Mouse (Mus musculus) midbrain, embryonic 16.5 days (tissue): ENCODE measurements at regions not wholly inside any gene's neighbourhood (a gene's known extent, or its start where the extent isn't known, plus 50 kb on each side); places are given as distances from the start of the nearest gene placed in this dataset.

Experiments used
- ATAC-seq: fragments of 200-750 bp; cut with Nextera tagmentation; 2 replicates; pipeline ENCODE4 v1.8.0; 2017; ENCODE audit warnings: moderate TSS enrichment
- H3K27ac ChIP-seq: fragments of 300-500 bp; sonication (generic); 2 replicates; pipeline ENCODE4 v1.5.1; 2014; ENCODE audit warnings: mild to moderate bottlenecking, low read length, mixed read lengths
- H3K27me3 ChIP-seq: fragments of 300-500 bp; sonication (generic); 2 replicates; pipeline ENCODE4 v1.6.1; 2014; ENCODE audit warnings: low read depth, low read length, mixed read lengths; ENCODE audit not compliant: control insufficient read depth, insufficient read depth
- H3K36me3 ChIP-seq: fragments of 300-500 bp; sonication (generic); 2 replicates; pipeline ENCODE4 v1.6.1; 2014; ENCODE audit warnings: mild to moderate bottlenecking, low read length, moderate library complexity, mixed read lengths; ENCODE audit not compliant: control insufficient read depth, insufficient read depth
- H3K4me1 ChIP-seq: fragments of 300-500 bp; sonication (generic); 2 replicates; pipeline ENCODE4 v1.6.1; 2014; ENCODE audit warnings: mild to moderate bottlenecking, low read length, mixed read lengths; ENCODE audit not compliant: control insufficient read depth, insufficient read depth
- H3K4me2 ChIP-seq: fragments of 300-500 bp; sonication (generic); 2 replicates; pipeline ENCODE4 v1.6.1; 2014; ENCODE audit warnings: mild to moderate bottlenecking, low read length, mixed read lengths
- H3K4me3 ChIP-seq: fragments of 300-500 bp; sonication (generic); 2 replicates; pipeline ENCODE4 v1.5.1; 2014; ENCODE audit warnings: low read depth, mild to moderate bottlenecking, low read length, moderate library complexity, mixed read lengths
- H3K9ac ChIP-seq: fragments of 300-500 bp; sonication (generic); 2 replicates; pipeline ENCODE4 v1.6.1; 2014; ENCODE audit warnings: low read depth, low read length, mixed read lengths
- H3K9me3 ChIP-seq: fragments of 300-500 bp; sonication (generic); replicated peaks from 2 replicates; pipeline ENCODE4 v1.6.1; 2014; ENCODE audit warnings: mild to moderate bottlenecking, low read length, mixed read lengths; ENCODE audit not compliant: control insufficient read depth, poor library complexity, severe bottlenecking
- WGBS: fragments of 180-500 bp; shearing (Covaris S2); extraction: QIAGEN DNeasy Blood & Tissue Kit; methylation state at CpG from one replicate; pipeline ENCODE4 v1.1.7; 2014; 5-methylcytosine and 5-hydroxymethylcytosine counted together

GRCm38 (mm10) chr7:111932725-111933124 lies 90.6 kb upstream of the Usp47 start:
- no peak for ATAC-seq
- H3K27me3 ChIP-seq: no peaks in the 10 kb centered on the region
- no peaks in the 10 kb centered on the region for H3K36me3 ChIP-seq
- WGBS: 93% methylated on average over 2 of the region's 2 CpGs
- H3K4me2 ChIP-seq: no peak overlapping the region
- H3K9me3 ChIP-seq: no peaks in the 10 kb centered on the region
- H3K4me1 ChIP-seq: no peaks in the 10 kb centered on the region
- H3K9ac ChIP-seq: no peak overlapping the region
- H3K27ac ChIP-seq: no peak overlapping the region
- no peak overlapping the region for H3K4me3 ChIP-seq

- H3K4me1 ChIP-seq: no peaks in the 10 kb centered on the region
- H3K9ac ChIP-seq: no peak overlapping the region
- H3K36me3 ChIP-seq: no peaks in the 10 kb centered on the region
- no peak overlapping the region for H3K4me2 ChIP-seq
- no peak overlapping the region for H3K27ac ChIP-seq
- no peak overlapping the region for H3K4me3 ChIP-seq
- no peak for ATAC-seq
- no peaks in the 10 kb centered on the region for H3K27me3 ChIP-seq
- H3K9me3 ChIP-seq: no peaks in the 10 kb centered on the region
- 75% methylated on average over 1 of the region's 1 CpGs for WGBS
These were observed 103.3 kb upstream of the Usp47 start for GRCm38 (mm10) chr7:111919961-111920360.

- H3K27ac ChIP-seq: no peak overlapping the region
- H3K27me3 ChIP-seq: no peaks in the 10 kb centered on the region
- no peak overlapping the region for H3K4me2 ChIP-seq
- H3K9me3 ChIP-seq: 0 out of 2 replicates have a peak, but pooled peaks cover 7% of the 10 kb centered on the region
- no peaks in the 10 kb centered on the region for H3K36me3 ChIP-seq
- no peak for ATAC-seq
- H3K4me3 ChIP-seq: no peak overlapping the region
- 89% methylated on average over 7 of the region's 7 CpGs for whole genome bisulfite sequencing
- no peak overlapping the region for H3K9ac ChIP-seq
- H3K4me1 ChIP-seq: no peaks in the 10 kb centered on the region
These were observed 119.5 kb upstream of the Usp47 start for GRCm38 (mm10) chr7:111903741-111904231.

- ATAC-seq: no peak
- no peak overlapping the region for H3K27ac ChIP-seq
- H3K9ac ChIP-seq: no peak overlapping the region
- WGBS: 81% methylated on average over 1 of the region's 1 CpGs
- H3K9me3 ChIP-seq: 0 out of 2 replicates have a peak, but pooled peaks cover 7% of the 10 kb centered on the region
- no peak overlapping the region for H3K4me3 ChIP-seq
- no peaks in the 10 kb centered on the region for H3K36me3 ChIP-seq
- H3K4me1 ChIP-seq: peaks cover 2% of the 10 kb centered on the region; the same call in 1 of the 2 replicates
- H3K4me2 ChIP-seq: no peak overlapping the region
- no peaks in the 10 kb centered on the region for H3K27me3 ChIP-seq
These were observed 117.2 kb upstream of the Galnt18 start for GRCm38 (mm10) chr7:111897016-111897415.

GRCm38 (mm10) chr7:111896255-111896654 lies 116.5 kb upstream of the Galnt18 start:
- WGBS: 72% methylated on average over 5 of the region's 5 CpGs
- H3K9me3 ChIP-seq: 0 out of 2 replicates have a peak, but pooled peaks cover 2% of the 10 kb centered on the region
- no peak overlapping the region for H3K27ac ChIP-seq
- H3K4me3 ChIP-seq: no peak overlapping the region
- peaks cover 2% of the 10 kb centered on the region; the same call in 1 of the 2 replicates for H3K4me1 ChIP-seq
- H3K4me2 ChIP-seq: no peak overlapping the region
- H3K9ac ChIP-seq: no peak overlapping the region
- H3K36me3 ChIP-seq: no peaks in the 10 kb centered on the region
- ATAC-seq: no peak; the same call in 1 of the 2 replicates
- no peaks in the 10 kb centered on the region for H3K27me3 ChIP-seq

GRCm38 (mm10) chr7:111882991-111883390 lies 103.2 kb upstream of the Galnt18 start:
- WGBS: 72% methylated on average over 2 of the region's 2 CpGs
- Histone ChIP-seq H3K4me2 (no peak overlapping the region), H3K27me3 (no peaks in the 10 kb centered on the region), H3K4me3 (no peak overlapping the region), H3K9me3 (no peaks in the 10 kb centered on the region), H3K36me3 (no peaks in the 10 kb centered on the region), H3K27ac (no peak overlapping the region), H3K9ac (no peak overlapping the region), H3K4me1 (no peaks in the 10 kb centered on the region)
- ATAC-seq: no peak

- Histone ChIP-seq H3K36me3 (no peaks in the 10 kb centered on the region), H3K4me3 (no peak overlapping the region), H3K9me3 (no peaks in the 10 kb centered on the region), H3K4me1 (no peaks in the 10 kb centered on the region), H3K27me3 (no peaks in the 10 kb centered on the region), H3K27ac (no peak overlapping the region), H3K9ac (no peak overlapping the region), H3K4me2 (no peak overlapping the region)
- no peak for ATAC-seq
- WGBS: 95% methylated on average over 4 of the region's 4 CpGs
These were observed 100.4 kb upstream of the Galnt18 start for GRCm38 (mm10) chr7:111880067-111880675.

GRCm38 (mm10) chr7:111877591-111877990 lies 97.8 kb upstream of the Galnt18 start:
- no peak overlapping the region for H3K4me2 ChIP-seq
- H3K4me3 ChIP-seq: no peak overlapping the region
- 91% methylated on average over 1 of the region's 1 CpGs for WGBS
- ATAC-seq: no peak
- H3K36me3 ChIP-seq: no peaks in the 10 kb centered on the region
- no peaks in the 10 kb centered on the region for H3K9me3 ChIP-seq
- no peak overlapping the region for H3K27ac ChIP-seq
- H3K9ac ChIP-seq: no peak overlapping the region
- no peaks in the 10 kb centered on the region for H3K27me3 ChIP-seq
- no peaks in the 10 kb centered on the region for H3K4me1 ChIP-seq

- H3K36me3 ChIP-seq: no peaks in the 10 kb centered on the region
- H3K9me3 ChIP-seq: no peaks in the 10 kb centered on the region
- no peak overlapping the region for H3K9ac ChIP-seq
- H3K4me3 ChIP-seq: no peak overlapping the region
- ATAC-seq: no peak
- no peaks in the 10 kb centered on the region for H3K4me1 ChIP-seq
- no peak overlapping the region for H3K4me2 ChIP-seq
- H3K27me3 ChIP-seq: no peaks in the 10 kb centered on the region
- no peak overlapping the region for H3K27ac ChIP-seq
- WGBS: 100% methylated on average over 1 of the region's 1 CpGs
These were observed 96.2 kb upstream of the Galnt18 start for GRCm38 (mm10) chr7:111875949-111876348.
